Mouse (Mus musculus) limb, embryonic 12.5 days (tissue): ENCODE results near the gene Ncln. TPM values are rescaled to one million over a fixed set of nuclear protein-coding genes. Genes with fewer than 3 reads are reported as not detected.

ENCODE experiments used
- ATAC-seq: fragments of 200-750 bp; cut with Nextera tagmentation; 2 replicates; pipeline ENCODE4 v1.8.0; 2017; ENCODE audit warnings: low read depth, moderate TSS enrichment; ENCODE audit not compliant: insufficient number of reproducible peaks, insufficient read depth, low FRiP score, low TSS enrichment
- H3K27ac ChIP-seq: fragments of 300-500 bp; sonication (generic); 2 replicates; pipeline ENCODE4 v1.5.1; 2016; ENCODE audit warnings: mild to moderate bottlenecking, moderate library complexity
- H3K27me3 ChIP-seq: fragments of 300-500 bp; sonication (generic); 2 replicates; pipeline ENCODE4 v1.6.1; 2016; ENCODE audit warnings: mild to moderate bottlenecking, moderate library complexity
- H3K36me3 ChIP-seq: fragments of 300-500 bp; sonication (generic); 2 replicates; pipeline ENCODE4 v1.6.1; 2016; ENCODE audit warnings: mild to moderate bottlenecking, moderate library complexity
- H3K4me1 ChIP-seq: fragments of 300-500 bp; sonication (generic); replicated peaks from 2 replicates; pipeline ENCODE4 v1.6.1; 2016
- H3K4me2 ChIP-seq: fragments of 300-500 bp; sonication (generic); 2 replicates; pipeline ENCODE4 v1.6.1; 2016; ENCODE audit warnings: mild to moderate bottlenecking, moderate library complexity
- H3K4me3 ChIP-seq: fragments of 300-500 bp; sonication (generic); replicated peaks from 2 replicates; pipeline ENCODE4 v1.5.1; 2016; ENCODE audit warnings: mild to moderate bottlenecking
- H3K9ac ChIP-seq: fragments of 300-500 bp; sonication (generic); replicated peaks from 2 replicates; pipeline ENCODE4 v1.6.1; 2016; ENCODE audit warnings: mild to moderate bottlenecking, moderate library complexity
- H3K9me3 ChIP-seq: fragments of 300-500 bp; sonication (generic); 2 replicates; pipeline ENCODE4 v1.6.1; 2016; ENCODE audit warnings: mild to moderate bottlenecking, moderate library complexity
- WGBS: fragments of 180-500 bp; shearing (Covaris S2); methylation state at CpG from one replicate; pipeline ENCODE4 v1.1.7; 2016; 5-methylcytosine and 5-hydroxymethylcytosine counted together
- polyA plus RNA-seq: library from polyadenylated mRNA; unstranded; fragments of >200 nt; fragmentation: Nextera tagmentation; extraction: Ambion mirVana; gene quantifications from 2 replicates; pipeline ENCODE4 v1.2.1, GENCODE M21; 2016

Gene Ncln
- polyA plus RNA-seq, 1 experiment from 2014 or later: 84.3 TPM

DNA sequence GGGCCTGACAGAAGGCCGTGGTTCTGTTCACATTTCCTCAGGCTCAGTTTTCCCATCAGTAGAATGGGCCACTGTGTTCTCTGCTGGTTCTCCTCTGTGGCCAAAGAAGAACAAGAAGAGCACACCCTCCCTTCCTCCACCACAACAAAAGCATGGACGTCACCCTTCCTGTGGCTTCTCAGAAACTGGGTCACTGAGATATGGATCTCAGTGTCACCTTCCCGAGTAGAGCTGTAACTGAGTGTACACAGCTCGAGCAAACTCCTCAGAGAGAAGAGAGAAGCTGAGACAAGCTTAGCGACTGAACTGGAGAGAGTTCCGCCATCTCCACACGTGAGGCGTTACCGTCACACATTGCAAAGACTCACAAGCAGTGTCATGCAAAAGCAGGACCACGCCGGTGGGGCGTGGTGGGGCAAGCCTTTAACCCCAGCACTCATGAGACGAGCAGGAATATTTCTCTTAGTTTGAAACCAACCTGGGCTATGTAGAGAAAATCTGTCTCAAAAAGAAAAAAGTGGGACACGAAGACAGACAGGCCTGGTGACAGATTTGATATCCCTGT, 14.1 kb upstream of the Ncln start:
- Histone ChIP-seq H3K4me3 (no peak overlapping the region), H3K9me3 (peaks cover 8% of the 10 kb centered on the region; the same call in 1 of the 2 replicates), H3K27me3 (peaks cover 25% of the 10 kb centered on the region), H3K27ac (no peak overlapping the region), H3K4me1 (0 out of 2 replicates have a peak, but pooled peaks cover 4% of the 10 kb centered on the region), H3K9ac (no peak overlapping the region), H3K4me2 (no peak overlapping the region), H3K36me3 (no peaks in the 10 kb centered on the region)
- whole genome bisulfite sequencing: 77% methylated on average over 14 of the region's 14 CpGs
- ATAC-seq: no peak

DNA sequence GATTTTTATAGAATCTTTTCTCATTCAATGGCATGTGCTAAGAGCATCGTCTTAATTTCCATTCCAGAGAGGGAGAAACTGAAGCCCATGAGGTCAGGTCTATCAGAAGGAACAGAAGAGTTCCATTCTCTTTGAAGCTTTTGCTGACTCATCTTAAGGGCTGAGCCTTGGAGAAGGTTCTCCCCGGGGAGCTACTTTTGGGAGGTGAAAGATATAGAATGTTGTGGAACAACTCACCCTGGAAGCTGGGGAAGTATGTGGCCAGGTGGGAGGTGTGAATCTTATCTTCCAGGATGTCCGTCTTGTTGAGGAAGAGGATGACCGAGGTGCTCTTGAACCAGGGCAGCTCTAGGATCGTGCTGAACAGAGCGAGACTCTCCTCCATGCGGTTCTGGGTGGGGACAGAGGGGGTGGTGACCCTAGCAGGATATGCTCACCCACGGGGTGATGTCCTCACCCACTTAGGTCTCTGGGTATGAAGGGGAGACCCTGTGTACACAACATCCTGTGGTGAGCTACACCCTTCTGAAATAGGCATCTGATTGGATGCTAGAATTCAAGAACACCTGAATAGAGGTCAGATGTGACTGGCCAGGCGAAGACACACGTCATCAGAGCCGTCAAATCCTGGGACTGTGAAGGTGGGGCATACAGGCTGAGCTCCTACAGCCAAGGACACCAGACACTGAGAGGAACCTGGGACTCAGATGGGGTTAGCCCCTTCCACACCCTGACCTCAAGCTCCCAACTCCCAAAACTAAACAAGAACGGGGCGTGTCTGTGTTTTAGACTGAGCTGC, 11.7 kb upstream of the Ncln start:
- peaks cover 28% of the 10 kb centered on the region for H3K27me3 ChIP-seq
- ATAC-seq: no peak
- H3K4me3 ChIP-seq: no peak overlapping the region
- no peak overlapping the region for H3K27ac ChIP-seq
- no peak overlapping the region for H3K4me2 ChIP-seq
- peaks cover 4% of the 10 kb centered on the region; the same call in 1 of the 2 replicates for H3K4me1 ChIP-seq
- H3K36me3 ChIP-seq: no peaks in the 10 kb centered on the region
- H3K9ac ChIP-seq: no peak overlapping the region
- H3K9me3 ChIP-seq: no peaks in the 10 kb centered on the region; the same call in 1 of the 2 replicates
- 72% methylated on average over 13 of the region's 13 CpGs for WGBS

GRCm38 (mm10) chr10:81507095-81507494, 10.9 kb upstream of the Ncln start:
- 33% methylated on average over 6 of the region's 6 CpGs for WGBS
- H3K9me3 ChIP-seq: no peaks in the 10 kb centered on the region; the same call in 1 of the 2 replicates
- no peak overlapping the region for H3K9ac ChIP-seq
- H3K27me3 ChIP-seq: peaks cover 21% of the 10 kb centered on the region
- H3K4me1 ChIP-seq: peaks cover 2% of the 10 kb centered on the region; the same call in 1 of the 2 replicates
- H3K4me2 ChIP-seq: no peak overlapping the region
- no peak overlapping the region for H3K4me3 ChIP-seq
- no peak for ATAC-seq
- H3K36me3 ChIP-seq: no peaks in the 10 kb centered on the region
- no peak overlapping the region for H3K27ac ChIP-seq

DNA sequence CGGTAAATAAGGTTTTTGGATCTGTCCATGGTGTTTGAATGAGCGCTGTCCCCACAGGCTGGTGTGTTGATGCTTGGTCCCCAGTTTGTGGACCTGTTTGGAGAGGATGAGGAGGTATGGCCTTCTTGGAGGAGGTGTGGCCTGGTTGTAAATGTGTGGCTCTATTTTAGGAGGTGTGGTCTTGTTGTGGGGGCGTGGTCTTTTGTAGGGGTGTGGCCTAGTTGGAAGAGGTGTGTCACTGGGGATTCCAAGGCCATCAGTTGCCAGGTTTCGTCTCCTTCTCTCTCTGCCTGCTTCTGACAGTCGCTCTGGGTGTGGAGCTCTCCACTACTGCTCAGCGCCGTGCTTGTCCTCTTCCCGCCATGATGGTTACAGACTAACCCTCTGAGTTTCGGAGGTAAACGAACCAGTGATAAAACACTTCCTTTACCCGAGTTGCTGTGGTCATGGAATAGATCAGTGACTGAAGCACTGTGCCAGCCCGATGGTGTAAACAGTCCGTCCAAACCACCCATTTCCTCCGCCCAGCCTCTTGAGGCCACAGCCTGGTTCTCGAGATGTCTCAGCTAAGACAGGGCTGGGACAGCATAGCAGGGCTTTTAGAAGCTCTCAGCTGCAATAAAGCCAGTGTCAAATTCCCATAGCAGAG, 8.9 kb upstream of the Ncln start:
- Histone ChIP-seq H3K27ac (no peak overlapping the region), H3K4me3 (no peak overlapping the region), H3K9ac (no peak overlapping the region), H3K4me1 (no peaks in the 10 kb centered on the region; the same call in 1 of the 2 replicates), H3K4me2 (no peak overlapping the region), H3K36me3 (no peaks in the 10 kb centered on the region), H3K9me3 (no peaks in the 10 kb centered on the region; the same call in 1 of the 2 replicates), H3K27me3 (peaks cover 10% of the 10 kb centered on the region)
- no peak for ATAC-seq
- WGBS: 82% methylated on average over 15 of the region's 15 CpGs

GRCm38 (mm10) chr10:81502658-81503057, 6.5 kb upstream of the Ncln start:
- H3K9me3 ChIP-seq: no peaks in the 10 kb centered on the region
- H3K27ac ChIP-seq: no peak overlapping the region
- peak overlapping the region; percentile 36 for H3K4me3 ChIP-seq
- no peak for ATAC-seq
- peak overlapping the region; percentile 64 for H3K4me2 ChIP-seq
- no peaks in the 10 kb centered on the region for H3K36me3 ChIP-seq
- H3K9ac ChIP-seq: peak overlapping the region; percentile 35; the same call in 1 of the 2 replicates
- 6% methylated on average over 36 of the region's 36 CpGs for WGBS
- H3K4me1 ChIP-seq: no peaks in the 10 kb centered on the region; the same call in 1 of the 2 replicates
- peaks cover 10% of the 10 kb centered on the region for H3K27me3 ChIP-seq

GRCm38 (mm10) chr10:81501863-81502262, 5.7 kb upstream of the Ncln start:
- no peaks in the 10 kb centered on the region for H3K36me3 ChIP-seq

GRCm38 (mm10) chr10:81500032-81500431, 3.8 kb upstream of the Ncln start, which contains the start of gene S1pr4:
TSS of gene S1pr4 (minus strand) at chr10:81500132.
- Histone ChIP-seq H3K36me3 (no peaks in the 10 kb centered on the region), H3K4me3 (no peak within 1 kb of the TSS), H3K27me3 (peaks cover 10% of the 10 kb centered on the region), H3K9ac (no peak within 1 kb of the TSS), H3K27ac (no peak within 1 kb of the TSS), H3K4me2 (no peak within 1 kb of the TSS; the same call in 1 of the 2 replicates), H3K9me3 (no peaks in the 10 kb centered on the region), H3K4me1 (peaks cover 10% of the 10 kb centered on the region)
- 73% methylated on average over 3 of the region's 3 CpGs for WGBS
- ATAC-seq: no peak

More at GRCm38 (mm10) chr10:81501863-81502262, 5.7 kb upstream of the Ncln start:
- no peak overlapping the region for H3K4me3 ChIP-seq
- 82% methylated on average over 5 of the region's 5 CpGs for WGBS
- no peak overlapping the region for H3K4me2 ChIP-seq
- H3K27ac ChIP-seq: no peak overlapping the region
- H3K9ac ChIP-seq: no peak overlapping the region
- no peak for ATAC-seq
- H3K4me1 ChIP-seq: peaks cover 3% of the 10 kb centered on the region; the same call in 1 of the 2 replicates
- H3K9me3 ChIP-seq: no peaks in the 10 kb centered on the region
- H3K27me3 ChIP-seq: peaks cover 10% of the 10 kb centered on the region

GRCm38 (mm10) chr10:81499250-81499901, 3.2 kb upstream of the Ncln start:
- H3K4me2 ChIP-seq: no peak overlapping the region
- H3K27me3 ChIP-seq: peaks cover 10% of the 10 kb centered on the region
- H3K4me1 ChIP-seq: peaks cover 16% of the 10 kb centered on the region
- H3K36me3 ChIP-seq: no peaks in the 10 kb centered on the region
- no peak overlapping the region for H3K9ac ChIP-seq
- 75% methylated on average over 23 of the region's 23 CpGs for WGBS
- no peaks in the 10 kb centered on the region for H3K9me3 ChIP-seq
- H3K27ac ChIP-seq: no peak overlapping the region
- H3K4me3 ChIP-seq: no peak overlapping the region
- ATAC-seq: no peak

DNA sequence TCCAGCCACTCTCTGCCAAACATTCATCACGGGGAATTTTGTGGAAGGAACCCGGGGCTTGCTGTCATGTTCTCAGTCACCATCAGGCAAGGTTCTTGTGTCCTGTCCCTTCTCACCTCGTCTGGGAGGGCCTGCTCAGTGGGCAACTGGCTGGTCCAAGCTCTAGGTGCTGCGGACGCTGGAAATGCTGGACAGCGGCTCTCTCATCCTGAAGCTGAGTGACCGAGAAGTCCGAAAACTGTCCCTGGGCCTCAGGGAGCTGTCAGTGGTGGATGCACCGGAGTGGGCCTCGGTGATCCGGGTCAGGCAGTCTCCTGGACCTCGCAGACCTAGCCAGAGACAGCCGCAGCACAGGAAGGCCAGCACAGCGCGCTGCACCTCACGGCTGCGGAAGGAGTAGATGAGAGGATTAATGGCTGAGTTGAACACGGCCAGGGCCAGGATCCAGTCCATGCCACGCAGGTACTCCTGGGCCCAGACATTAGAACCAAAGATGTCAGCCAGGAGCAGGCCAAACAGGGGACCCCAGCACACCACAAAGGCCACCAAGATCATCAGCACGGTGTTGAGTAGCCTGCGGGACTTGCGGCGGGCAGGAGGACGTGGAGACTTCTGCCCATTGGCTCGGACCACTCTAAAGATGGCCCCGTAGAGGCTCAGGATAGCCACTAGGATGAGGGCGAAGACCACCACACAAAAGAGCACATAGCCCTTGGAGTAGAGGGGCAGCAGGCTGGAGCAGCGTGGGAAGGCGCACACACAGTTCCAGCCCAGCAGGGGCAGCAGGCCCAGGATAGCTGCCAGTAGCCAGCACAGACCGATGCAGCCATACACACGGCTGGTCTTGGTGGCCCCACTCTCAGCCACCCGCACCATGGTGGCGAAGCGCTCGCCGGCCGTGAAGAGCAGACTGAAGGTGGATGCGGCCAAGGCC, 2.4 kb upstream of the Ncln start:
- H3K27me3 ChIP-seq: peaks cover 9% of the 10 kb centered on the region
- WGBS: 88% methylated on average over 38 of the region's 38 CpGs
- no peak overlapping the region for H3K4me3 ChIP-seq
- H3K4me1 ChIP-seq: peaks cover 20% of the 10 kb centered on the region
- H3K27ac ChIP-seq: no peak overlapping the region
- peaks cover 5% of the 10 kb centered on the region for H3K36me3 ChIP-seq
- H3K4me2 ChIP-seq: no peak overlapping the region; the same call in 1 of the 2 replicates
- ATAC-seq: no peak
- no peaks in the 10 kb centered on the region for H3K9me3 ChIP-seq
- H3K9ac ChIP-seq: no peak overlapping the region
